Mouse (Mus musculus): ENCODE data around the gene Ado.

DNA sequence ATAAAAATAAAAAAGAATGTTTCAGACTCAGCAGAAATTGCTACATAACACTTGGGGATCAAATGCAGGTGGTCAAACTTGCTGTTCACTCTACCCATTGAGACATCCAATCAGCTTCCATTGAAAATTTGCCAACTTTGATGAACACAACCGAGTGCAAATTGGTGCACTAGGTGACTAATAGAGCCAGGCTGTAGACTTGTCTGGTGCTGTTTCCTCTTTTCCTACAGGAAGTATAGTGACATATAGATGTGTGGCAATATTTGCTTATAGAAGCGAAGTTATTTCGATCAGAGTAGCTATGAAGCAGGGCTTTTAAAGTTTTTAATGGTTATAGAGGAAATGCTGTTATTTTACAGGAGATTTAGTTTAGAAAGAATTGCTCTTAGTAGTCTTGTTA lies 30.0 kb downstream of the Ado start:
- TF ChIP-seq CTCF (IDR thresholded peaks at IDR 0.05; ENCODE audit: insufficient read depth, low read length) (no peak), POLR2A (IDR thresholded peaks at IDR 0.05; ENCODE audit: borderline replicate concordance, extremely low read depth, low read depth, low read length) (no peak)

Data from lung, adult 2 months (tissue).